Mouse (Mus musculus): ENCODE results near the gene Btbd18.

DNA sequence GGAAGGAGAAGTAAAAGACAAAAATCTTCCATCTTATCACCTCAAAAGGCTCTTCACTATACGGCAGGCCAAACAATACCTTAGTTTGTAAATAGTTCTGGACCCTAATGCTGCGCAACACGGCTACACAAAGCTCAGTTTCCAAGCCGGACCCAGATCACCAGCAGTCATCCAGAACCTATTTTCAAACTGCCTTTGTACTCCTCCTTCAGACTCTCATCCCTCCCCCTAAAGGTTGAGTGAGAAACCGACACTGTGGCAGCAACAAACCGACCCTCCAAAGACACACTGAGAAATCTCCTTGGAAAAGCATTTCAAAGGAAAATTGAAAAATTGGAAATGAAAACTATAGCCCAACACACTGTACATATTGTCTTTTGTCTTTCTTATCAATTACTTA, 10.5 kb upstream of the Btbd18 start:
- TF ChIP-seq CTCF (IDR thresholded peaks at IDR 0.05; ENCODE audit: extremely low read depth, insufficient read depth, low read length), result no peak
- no peak for TF ChIP-seq POLR2A (IDR thresholded peaks at IDR 0.05; ENCODE audit: extremely low read depth, insufficient read depth, low read length)
